Mouse (Mus musculus) limb, embryonic 11.5 days (tissue): ENCODE measurements around the gene Kat6b. TPM values are rescaled to one million over a fixed set of nuclear protein-coding genes. Genes with fewer than 3 reads are reported as not detected.
A peak's percentile ranks its signal among the peaks of the same experiment; 100 is the strongest.

ENCODE experiments used
- ATAC-seq: fragments of 200-750 bp; cut with Nextera tagmentation; 2 replicates; pipeline ENCODE4 v1.8.0; 2017; ENCODE audit warnings: low read depth; ENCODE audit not compliant: insufficient number of reproducible peaks, low FRiP score, low TSS enrichment
- DNase-seq: peaks from one replicate; pipeline ENCODE4 v3.0.0-alpha.2; 2015; ENCODE audit warnings: low spot score
- H3K27ac ChIP-seq: fragments of 300-500 bp; sonication (generic); replicated peaks from 2 replicates; pipeline ENCODE4 v1.5.1; 2014; ENCODE audit warnings: low read depth, mild to moderate bottlenecking, low read length
- H3K27me3 ChIP-seq: fragments of 300-500 bp; sonication (generic); 2 replicates; pipeline ENCODE4 v1.6.1; 2014; ENCODE audit warnings: mild to moderate bottlenecking, low read length, mixed read lengths; ENCODE audit not compliant: control insufficient read depth, insufficient read depth
- H3K36me3 ChIP-seq: fragments of 300-500 bp; sonication (generic); 2 replicates; pipeline ENCODE4 v1.6.1; 2014; ENCODE audit warnings: mild to moderate bottlenecking, low read length, moderate library complexity, mixed read lengths; ENCODE audit not compliant: control insufficient read depth, insufficient read depth
- H3K4me1 ChIP-seq: fragments of 300-500 bp; sonication (generic); 2 replicates; pipeline ENCODE4 v1.6.1; 2014; ENCODE audit warnings: low read length, mixed read lengths; ENCODE audit not compliant: control insufficient read depth, insufficient read depth
- H3K4me2 ChIP-seq: fragments of 300-500 bp; sonication (generic); 2 replicates; pipeline ENCODE4 v1.6.1; 2014; ENCODE audit warnings: low read depth, mild to moderate bottlenecking, moderate library complexity; ENCODE audit not compliant: severe bottlenecking
- H3K4me3 ChIP-seq: fragments of 300-500 bp; sonication (generic); 2 replicates; pipeline ENCODE4 v1.5.1; 2014; ENCODE audit warnings: low read depth, low read length
- H3K9ac ChIP-seq: fragments of 300-500 bp; sonication (generic); 2 replicates; pipeline ENCODE4 v1.6.1; 2014; ENCODE audit warnings: mild to moderate bottlenecking, low read length
- H3K9me3 ChIP-seq: fragments of 300-500 bp; sonication (generic); 2 replicates; pipeline ENCODE4 v1.6.1; 2016; ENCODE audit warnings: low read length; ENCODE audit not compliant: control insufficient read depth
- WGBS: fragments of 180-500 bp; shearing (Covaris S2); extraction: QIAGEN DNeasy Blood & Tissue Kit; methylation state at CpG from one replicate; pipeline ENCODE4 v1.1.7; 2014; 5-methylcytosine and 5-hydroxymethylcytosine counted together
- polyA plus RNA-seq: library from polyadenylated mRNA; unstranded; fragments of >200 nt; fragmentation: Nextera tagmentation; extraction: Ambion mirVana; gene quantifications from 2 replicates; pipeline ENCODE4 v1.2.1, GENCODE M21; 2014

The Kat6b gene
- polyA plus RNA-seq, 1 experiment from 2014 or later, result 22.8 TPM

- H3K4me1 ChIP-seq, result 0 out of 2 replicates have a peak, but pooled peaks cover 3% of the 10 kb centered on the region
- H3K36me3 ChIP-seq, result no peaks in the 10 kb centered on the region
- H3K27ac ChIP-seq, result no peak overlapping the region
- H3K27me3 ChIP-seq, result no peaks in the 10 kb centered on the region
- H3K9me3 ChIP-seq, result no peaks in the 10 kb centered on the region
- WGBS, result 90% methylated on average over 8 of the region's 8 CpGs
- no peak for DNase-seq
- no peak overlapping the region for H3K4me2 ChIP-seq
- no peak overlapping the region for H3K4me3 ChIP-seq
- ATAC-seq, result no peak
- no peak overlapping the region for H3K9ac ChIP-seq
Measured at GRCm38 (mm10) chr14:21574686-21575309, 93.6 kb downstream of the Kat6b start.

- H3K27me3 ChIP-seq, result no peaks in the 10 kb centered on the region
- no peaks in the 10 kb centered on the region for H3K36me3 ChIP-seq
- H3K27ac ChIP-seq, result no peak overlapping the region
- no peak overlapping the region for H3K4me3 ChIP-seq
- DNase-seq (no peak), ATAC-seq (no peak)
- H3K4me1 ChIP-seq, result peaks cover 14% of the 10 kb centered on the region
- 55% methylated on average over 8 of the region's 8 CpGs for WGBS
- H3K9ac ChIP-seq, result no peak overlapping the region
- no peak overlapping the region for H3K4me2 ChIP-seq
- no peaks in the 10 kb centered on the region for H3K9me3 ChIP-seq
Measured at GRCm38 (mm10) chr14:21576867-21577266, 95.6 kb downstream of the Kat6b start.

GRCm38 (mm10) chr14:21581198-21581597 is 100.0 kb downstream of the Kat6b start:
- DNase-seq (peak; percentile 59), ATAC-seq (no peak)
- H3K4me1 ChIP-seq, result peaks cover 28% of the 10 kb centered on the region
- no peaks in the 10 kb centered on the region for H3K9me3 ChIP-seq
- H3K36me3 ChIP-seq, result no peaks in the 10 kb centered on the region
- 0 out of 2 replicates have a peak overlapping the region, but pooled peaks have one; percentile 26 for H3K27ac ChIP-seq
- no peak overlapping the region for H3K4me3 ChIP-seq
- no peaks in the 10 kb centered on the region for H3K27me3 ChIP-seq
- no peak overlapping the region for H3K9ac ChIP-seq
- no peak overlapping the region for H3K4me2 ChIP-seq
- under 1% methylated on average over 4 of the region's 4 CpGs for WGBS

- DNase-seq (no peak), ATAC-seq (no peak)
- Histone ChIP-seq H3K27ac (no peak overlapping the region), H3K4me3 (no peak overlapping the region), H3K27me3 (no peaks in the 10 kb centered on the region), H3K4me1 (peaks cover 35% of the 10 kb centered on the region), H3K36me3 (no peaks in the 10 kb centered on the region), H3K9me3 (no peaks in the 10 kb centered on the region), H3K4me2 (no peak overlapping the region), H3K9ac (no peak overlapping the region)
- WGBS, result 93% methylated on average over 3 of the region's 3 CpGs
Measured at GRCm38 (mm10) chr14:21582301-21582700, 101.1 kb downstream of the Kat6b start.

GRCm38 (mm10) chr14:21583051-21583450 is 101.8 kb downstream of the Kat6b start:
- no peak overlapping the region for H3K9ac ChIP-seq
- no peak overlapping the region for H3K4me3 ChIP-seq
- ATAC-seq (no peak), DNase-seq (no peak)
- no peak overlapping the region for H3K4me2 ChIP-seq
- WGBS, result 66% methylated on average over 6 of the region's 6 CpGs
- no peak overlapping the region for H3K27ac ChIP-seq
- no peaks in the 10 kb centered on the region for H3K36me3 ChIP-seq
- peaks cover 36% of the 10 kb centered on the region for H3K4me1 ChIP-seq
- no peaks in the 10 kb centered on the region for H3K27me3 ChIP-seq
- H3K9me3 ChIP-seq, result no peaks in the 10 kb centered on the region

GRCm38 (mm10) chr14:21583868-21584267 is 102.6 kb downstream of the Kat6b start:
- Histone ChIP-seq H3K4me1 (peaks cover 36% of the 10 kb centered on the region), H3K4me3 (no peak overlapping the region), H3K9me3 (no peaks in the 10 kb centered on the region), H3K27ac (no peak overlapping the region), H3K9ac (no peak overlapping the region), H3K27me3 (no peaks in the 10 kb centered on the region), H3K36me3 (no peaks in the 10 kb centered on the region), H3K4me2 (no peak overlapping the region)
- ATAC-seq, result no peak
- 85% methylated on average over 5 of the region's 5 CpGs for WGBS
- DNase-seq, result no peak

GRCm38 (mm10) chr14:21584468-21585135 is 103.4 kb downstream of the Kat6b start:
- no peak overlapping the region for H3K4me3 ChIP-seq
- no peak overlapping the region for H3K9ac ChIP-seq
- 35% methylated on average over 6 of the region's 6 CpGs for WGBS
- H3K4me2 ChIP-seq, result no peak overlapping the region
- H3K4me1 ChIP-seq, result peaks cover 36% of the 10 kb centered on the region
- DNase-seq, result no peak
- H3K27me3 ChIP-seq, result no peaks in the 10 kb centered on the region
- no peak for ATAC-seq
- no peaks in the 10 kb centered on the region; the same call in 1 of the 2 replicates for H3K36me3 ChIP-seq
- H3K9me3 ChIP-seq, result no peaks in the 10 kb centered on the region
- H3K27ac ChIP-seq, result no peak overlapping the region

- H3K4me3 ChIP-seq, result no peak overlapping the region
Measured at GRCm38 (mm10) chr14:21585491-21586251, 104.4 kb downstream of the Kat6b start.

More at GRCm38 (mm10) chr14:21585491-21586251, 104.4 kb downstream of the Kat6b start:
- WGBS, result 66% methylated on average over 8 of the region's 8 CpGs
- peaks cover 32% of the 10 kb centered on the region for H3K4me1 ChIP-seq
- DNase-seq, result no peak
- no peak overlapping the region for H3K27ac ChIP-seq
- no peak overlapping the region for H3K9ac ChIP-seq
- no peaks in the 10 kb centered on the region for H3K27me3 ChIP-seq
- ATAC-seq, result no peak
- H3K36me3 ChIP-seq, result no peaks in the 10 kb centered on the region; the same call in 1 of the 2 replicates
- H3K9me3 ChIP-seq, result no peaks in the 10 kb centered on the region
- H3K4me2 ChIP-seq, result no peak overlapping the region
